Mouse (Mus musculus) leukemia stem cell, adult 10-12 weeks (primary cell): ENCODE measurements around the gene Cyth4. TPM values are rescaled to one million over a fixed set of nuclear protein-coding genes. Genes with fewer than 3 reads are reported as not detected.

Experiments
- polyA plus RNA-seq: library from polyadenylated mRNA; stranded (reverse); fragments of >175 nt; gene quantifications from 2 replicates; pipeline ENCODE4 v1.2.3, GENCODE M21; 2012; ENCODE audit warnings: low replicate concordance

Gene Cyth4
- polyA plus RNA-seq, result 15.9 and 22.1 TPM in 2 replicates

GRCm38 (mm10) chr15:78596914-78597313 is at the start of gene Cyth4:
Cyth4 (plus strand) TSS chr15:78597047.

GRCm38 (mm10) chr15:78572658-78573397 is 24.0 kb upstream of the Cyth4 start, which contains the start of gene Rac2:
Rac2 (minus strand) TSS chr15:78572783.

Other genes with a start within 250 kb of the Cyth4 start
- not detected in 2 replicates for gene Tex33, start 201.1 kb upstream of the Cyth4 start, polyA plus RNA-seq
- 7.0 and 16.7 TPM in 2 replicates for gene Tst, start 191.1 kb upstream of the Cyth4 start, polyA plus RNA-seq
- gene Mpst, start 190.6 kb upstream of the Cyth4 start, polyA plus RNA-seq, result 126 and 374 TPM in 2 replicates
- gene Kctd17, start 168.5 kb upstream of the Cyth4 start, polyA plus RNA-seq, result 71.1 and 80.6 TPM in 2 replicates
- gene Tmprss6, start 128.4 kb upstream of the Cyth4 start, polyA plus RNA-seq, result 0.07 TPM in 1 of 2 replicates, not detected in the other
- gene Il2rb, start 101.8 kb upstream of the Cyth4 start, polyA plus RNA-seq, result 14.9 and 21.2 TPM in 2 replicates
- gene C1qtnf6, start 65.6 kb upstream of the Cyth4 start, polyA plus RNA-seq, result 0.86 and 2.7 TPM in 2 replicates
- gene Sstr3, start 52.4 kb upstream of the Cyth4 start, polyA plus RNA-seq, result not detected in 2 replicates
- 69.9 and 406 TPM in 2 replicates for gene Rac2, start 24.3 kb upstream of the Cyth4 start, polyA plus RNA-seq
- 0.48 TPM in 1 of 2 replicates, not detected in the other for gene Elfn2, start 121.7 kb downstream of the Cyth4 start, polyA plus RNA-seq
- gene Mfng, start 176.4 kb downstream of the Cyth4 start, polyA plus RNA-seq, result 20.2 and 32.5 TPM in 2 replicates
- 0.91 and 3.5 TPM in 2 replicates for gene Card10, start 206.0 kb downstream of the Cyth4 start, polyA plus RNA-seq
- gene Cdc42ep1, start 245.6 kb downstream of the Cyth4 start, polyA plus RNA-seq, result 1.2 and 3.8 TPM in 2 replicates